Mouse (Mus musculus) small intestine, adult 2 months (tissue): ENCODE results near the gene Tprg. TPM values are rescaled to one million over a fixed set of nuclear protein-coding genes. Genes with fewer than 3 reads are reported as not detected.

Source experiments
- H3K27ac ChIP-seq: fragments of 200-500 bp; 2 replicates; pipeline ENCODE4 v1.5.1; 2012; ENCODE audit warnings: low read depth, low read length, control low read depth, inconsistent platforms; ENCODE audit not compliant: insufficient read depth
- H3K27me3 ChIP-seq: fragments of 200-500 bp; 2 replicates; pipeline ENCODE4 v1.6.1; 2012; ENCODE audit warnings: mild to moderate bottlenecking, moderate library complexity, low read length, inconsistent platforms; ENCODE audit not compliant: control insufficient read depth, insufficient read depth
- H3K36me3 ChIP-seq: fragments of 200-500 bp; 2 replicates; pipeline ENCODE4 v1.6.1; 2012; ENCODE audit warnings: mild to moderate bottlenecking, low read length, control low read depth, inconsistent platforms; ENCODE audit not compliant: control insufficient read depth, insufficient read depth
- H3K4me1 ChIP-seq: fragments of 200-500 bp; 2 replicates; pipeline ENCODE4 v1.6.1; 2012; ENCODE audit warnings: low read length, inconsistent platforms, mixed read lengths; ENCODE audit not compliant: control insufficient read depth, insufficient read depth, insufficient read length
- H3K4me3 ChIP-seq: fragments of 200-500 bp; 2 replicates; pipeline ENCODE4 v1.5.1; 2012; ENCODE audit warnings: low read depth, mild to moderate bottlenecking, control low read depth, inconsistent platforms, low read length, moderate library complexity
- CTCF ChIP-seq: fragments of 200-500 bp; IDR thresholded peaks from 2 replicates; pipeline ENCODE4 v1.5.1; 2012; ENCODE audit warnings: low read depth, mild to moderate bottlenecking, control low read depth, inconsistent platforms, low read length, moderate library complexity, mixed read lengths; ENCODE audit not compliant: insufficient replicate concordance, insufficient read length; ENCODE audit errors: extremely low read depth
- POLR2A ChIP-seq: fragments of 200-500 bp; IDR thresholded peaks from 2 replicates; pipeline ENCODE4 v1.6.1; 2012; ENCODE audit warnings: low read depth, mild to moderate bottlenecking, control low read depth, inconsistent platforms, low read length, moderate library complexity
- WGBS: fragments of 180-500 bp; shearing (Covaris S2); methylation state at CpG from one replicate; pipeline ENCODE4 v1.1.7; 2018; 5-methylcytosine and 5-hydroxymethylcytosine counted together
- polyA plus RNA-seq: library from polyadenylated mRNA; depleted of rRNA; stranded (reverse); fragments of >200 nt; gene quantifications from 2 replicates; pipeline ENCODE4 v1.2.3, GENCODE M21; 2012

Gene Tprg
- polyA plus RNA-seq, 1 experiment, result not detected

- no peaks in the 10 kb centered on the region for H3K4me1 ChIP-seq
- no peaks in the 10 kb centered on the region for H3K36me3 ChIP-seq
- H3K27me3 ChIP-seq, result no peaks in the 10 kb centered on the region
- WGBS, result 88% methylated on average over 8 of the region's 8 CpGs
- no peak overlapping the region for H3K27ac ChIP-seq
- no peak overlapping the region for H3K4me3 ChIP-seq
- TF ChIP-seq CTCF (no peak), POLR2A (no peak)
These were observed 30.9 kb upstream of the Tprg start for GRCm38 (mm10) chr16:25255603-25256260.

- Histone ChIP-seq H3K4me1 (no peaks in the 10 kb centered on the region), H3K27me3 (no peaks in the 10 kb centered on the region), H3K4me3 (no peak overlapping the region), H3K36me3 (no peaks in the 10 kb centered on the region), H3K27ac (no peak overlapping the region)
- TF ChIP-seq CTCF (no peak), POLR2A (no peak)
- WGBS, result 87% methylated on average over 5 of the region's 5 CpGs
These were observed 24.3 kb upstream of the Tprg start for GRCm38 (mm10) chr16:25262306-25262705.

- no peaks in the 10 kb centered on the region for H3K36me3 ChIP-seq
- no peak overlapping the region for H3K27ac ChIP-seq
- 62% methylated on average over 4 of the region's 4 CpGs for WGBS
- no peaks in the 10 kb centered on the region for H3K27me3 ChIP-seq
- no peaks in the 10 kb centered on the region for H3K4me1 ChIP-seq
- TF ChIP-seq CTCF, result no peak
- TF ChIP-seq POLR2A, result no peak
- no peak overlapping the region for H3K4me3 ChIP-seq
These were observed 23.7 kb upstream of the Tprg start for GRCm38 (mm10) chr16:25262965-25263364.

GRCm38 (mm10) chr16:25263520-25264149 lies 23.0 kb upstream of the Tprg start:
- Histone ChIP-seq H3K4me3 (no peak overlapping the region), H3K27me3 (no peaks in the 10 kb centered on the region), H3K27ac (no peak overlapping the region), H3K36me3 (no peaks in the 10 kb centered on the region), H3K4me1 (no peaks in the 10 kb centered on the region)
- 33% methylated on average over 9 of the region's 9 CpGs for WGBS
- TF ChIP-seq CTCF, result no peak; the same call in 1 of the 2 replicates
- TF ChIP-seq POLR2A, result no peak

- Histone ChIP-seq H3K4me3 (no peak overlapping the region), H3K27me3 (no peaks in the 10 kb centered on the region), H3K27ac (no peak overlapping the region), H3K4me1 (no peaks in the 10 kb centered on the region), H3K36me3 (no peaks in the 10 kb centered on the region)
- TF ChIP-seq CTCF, result no peak
- no peak for TF ChIP-seq POLR2A
- WGBS, result 76% methylated on average over 11 of the region's 11 CpGs
These were observed 21.4 kb upstream of the Tprg start for GRCm38 (mm10) chr16:25265177-25265576.

- TF ChIP-seq CTCF (no peak), POLR2A (no peak)
- Histone ChIP-seq H3K4me3 (no peak overlapping the region), H3K4me1 (no peaks in the 10 kb centered on the region), H3K36me3 (no peaks in the 10 kb centered on the region), H3K27ac (no peak overlapping the region), H3K27me3 (no peaks in the 10 kb centered on the region)
- 62% methylated on average over 4 of the region's 4 CpGs for WGBS
These were observed 18.3 kb upstream of the Tprg start for GRCm38 (mm10) chr16:25268276-25268675.

GRCm38 (mm10) chr16:25282563-25282962 lies 4.1 kb upstream of the Tprg start:
- H3K27ac ChIP-seq, result no peak overlapping the region
- TF ChIP-seq POLR2A (no peak), CTCF (no peak)
- H3K36me3 ChIP-seq, result no peaks in the 10 kb centered on the region
- H3K4me1 ChIP-seq, result no peaks in the 10 kb centered on the region
- WGBS, result 53% methylated on average over 4 of the region's 4 CpGs
- H3K4me3 ChIP-seq, result no peak overlapping the region
- H3K27me3 ChIP-seq, result no peaks in the 10 kb centered on the region
